Mouse (Mus musculus): Measurements from ENCODE around the gene Lifr.

DNA sequence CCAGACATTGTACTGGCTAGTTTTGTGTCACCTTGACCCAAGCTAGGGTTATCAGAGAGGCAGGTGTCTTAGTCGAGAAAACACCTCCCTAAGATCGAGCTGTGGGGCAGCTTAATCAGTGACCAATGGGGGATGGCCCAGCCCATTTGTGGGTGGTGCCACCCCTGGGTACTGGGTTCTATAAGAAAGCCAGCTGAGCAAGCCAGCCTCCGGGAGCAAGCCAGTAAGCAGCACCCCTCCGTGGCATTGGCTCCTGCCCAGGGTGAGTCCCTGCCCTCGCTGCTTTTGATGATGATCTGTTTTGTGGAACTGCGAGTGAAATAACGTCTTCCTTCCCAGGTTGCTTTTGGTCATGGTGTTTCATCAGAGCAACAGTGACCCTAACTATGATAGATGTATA is 49.9 kb downstream of the Lifr start:
- no peak for TF ChIP-seq POLR2A (IDR thresholded peaks at IDR 0.05; ENCODE audit: low read depth, low read length)
- TF ChIP-seq CTCF (IDR thresholded peaks at IDR 0.05; ENCODE audit: borderline replicate concordance, insufficient read depth, low read length), result no peak

All from embryonic fibroblast, embryonic 13.5 days (primary cell).